Mouse (Mus musculus) frontal cortex, adult (tissue): ENCODE measurements around the gene Ccnyl1.
"Not testable (repeated sequence)": the region's sequence is repeated elsewhere in the genome, so short reads cannot be mapped to it uniquely, and the experiment has no call there.

Source experiments
- ATAC-seq: cut with Nextera tagmentation; 2 replicates; pipeline ENCODE4 v1.9.2; 2017; ENCODE audit warnings: mild to moderate bottlenecking, moderate library complexity, mixed read lengths; ENCODE audit not compliant: low TSS enrichment

Ccnyl1 gene

DNA sequence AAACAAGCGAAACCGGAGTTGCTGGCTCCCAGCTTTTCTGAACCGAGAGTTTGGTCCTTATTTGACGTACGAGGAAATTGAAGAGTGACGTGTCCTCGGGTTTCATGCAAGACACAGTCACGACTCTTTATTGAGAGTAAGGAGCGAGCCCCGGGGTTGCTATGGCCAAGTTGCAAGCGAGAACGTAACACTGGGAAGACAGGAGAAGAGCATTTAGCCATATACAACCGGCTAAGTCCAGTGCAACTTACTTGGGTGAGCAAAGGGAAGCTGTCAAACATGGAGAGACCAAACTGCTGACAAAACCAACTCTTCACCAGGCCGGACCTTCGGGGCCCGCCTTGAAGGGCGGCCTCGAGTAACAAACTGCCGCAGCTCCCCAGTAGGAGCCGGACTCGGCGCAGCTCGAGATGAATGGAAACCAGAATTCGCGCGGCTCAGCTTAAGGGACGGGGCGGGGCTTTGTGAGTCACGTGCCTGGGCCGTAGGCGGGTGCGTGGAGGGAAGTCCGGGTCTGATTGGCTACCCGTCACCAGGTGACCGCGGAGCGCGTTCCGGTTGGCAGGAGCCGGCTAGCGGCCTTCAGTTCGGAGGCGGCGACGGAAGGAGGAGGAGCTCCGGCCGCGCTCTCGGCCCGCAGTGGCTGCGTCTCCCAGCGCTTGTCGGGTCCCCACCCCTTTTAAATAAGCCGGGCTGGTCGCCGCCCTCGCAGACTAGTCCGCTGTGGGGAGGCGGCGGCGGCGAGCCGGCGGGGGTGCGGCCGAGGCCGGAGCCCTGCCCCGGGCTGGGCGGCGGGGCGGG is at the start of gene Ccnyl1:
Gene Ccnyl1, plus strand, starts transcription at position 243 of the 801 bp plus-strand sequence.
- ATAC-seq = peak; percentile 99

DNA sequence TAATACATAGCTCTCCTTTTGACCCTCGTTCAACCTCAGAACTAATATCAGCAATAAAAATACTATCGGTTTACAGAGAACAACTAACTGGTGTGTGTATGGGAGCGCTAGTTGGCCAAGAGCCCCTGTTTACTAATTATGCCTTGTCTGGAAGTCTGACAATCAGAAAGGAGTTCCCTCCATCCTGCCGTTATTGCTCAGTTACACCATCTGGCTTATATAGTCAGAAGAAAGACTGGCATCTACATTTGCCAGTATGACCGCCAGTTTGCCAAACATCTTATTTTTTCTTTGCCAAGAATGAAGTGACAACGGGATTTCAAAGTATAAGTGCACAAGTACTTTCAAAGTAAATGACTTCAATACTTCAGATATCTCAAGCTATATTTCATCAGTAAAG is 49.2 kb upstream of the Ccnyl1 start:
- ATAC-seq = no peak

DNA sequence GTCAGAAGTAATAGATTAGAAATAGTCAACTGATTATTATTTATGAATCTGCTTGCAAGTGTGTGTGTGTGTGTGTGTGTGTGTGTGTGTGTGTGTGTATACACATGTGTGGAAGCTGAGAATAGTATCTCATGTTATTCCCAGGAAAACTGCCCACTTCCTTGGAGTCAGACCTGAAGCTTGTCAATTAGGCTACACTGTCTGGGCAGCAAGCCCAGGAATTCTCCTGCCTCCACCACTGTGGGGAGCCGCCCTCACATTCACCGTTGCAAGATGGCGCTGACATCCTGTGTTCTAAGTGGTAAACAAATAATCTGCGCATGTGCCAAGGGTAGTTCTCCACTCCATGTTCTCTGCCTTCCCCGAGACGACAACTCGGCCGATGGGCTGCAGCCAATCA is 47.7 kb upstream of the Ccnyl1 start:
- not testable (repeated sequence) for ATAC-seq

DNA sequence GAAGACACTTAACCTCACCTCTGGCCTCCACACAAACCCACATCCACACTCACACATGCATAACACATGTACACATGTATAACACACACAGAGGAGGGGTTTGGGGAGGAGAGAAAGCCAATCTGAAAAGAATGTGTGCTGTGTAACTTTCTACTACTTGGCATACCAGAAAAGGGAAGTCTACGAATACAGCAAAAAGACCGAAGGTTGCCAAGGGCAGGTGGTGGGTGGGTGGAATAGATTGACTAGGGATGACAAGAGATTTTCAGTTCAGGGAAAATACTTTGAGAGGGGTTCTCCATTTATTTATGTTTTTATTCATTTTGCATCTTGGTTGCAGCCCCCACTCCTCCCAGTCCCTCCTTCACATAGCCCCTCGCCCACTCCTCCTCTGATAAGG is 45.7 kb upstream of the Ccnyl1 start:
- ATAC-seq = no peak

DNA sequence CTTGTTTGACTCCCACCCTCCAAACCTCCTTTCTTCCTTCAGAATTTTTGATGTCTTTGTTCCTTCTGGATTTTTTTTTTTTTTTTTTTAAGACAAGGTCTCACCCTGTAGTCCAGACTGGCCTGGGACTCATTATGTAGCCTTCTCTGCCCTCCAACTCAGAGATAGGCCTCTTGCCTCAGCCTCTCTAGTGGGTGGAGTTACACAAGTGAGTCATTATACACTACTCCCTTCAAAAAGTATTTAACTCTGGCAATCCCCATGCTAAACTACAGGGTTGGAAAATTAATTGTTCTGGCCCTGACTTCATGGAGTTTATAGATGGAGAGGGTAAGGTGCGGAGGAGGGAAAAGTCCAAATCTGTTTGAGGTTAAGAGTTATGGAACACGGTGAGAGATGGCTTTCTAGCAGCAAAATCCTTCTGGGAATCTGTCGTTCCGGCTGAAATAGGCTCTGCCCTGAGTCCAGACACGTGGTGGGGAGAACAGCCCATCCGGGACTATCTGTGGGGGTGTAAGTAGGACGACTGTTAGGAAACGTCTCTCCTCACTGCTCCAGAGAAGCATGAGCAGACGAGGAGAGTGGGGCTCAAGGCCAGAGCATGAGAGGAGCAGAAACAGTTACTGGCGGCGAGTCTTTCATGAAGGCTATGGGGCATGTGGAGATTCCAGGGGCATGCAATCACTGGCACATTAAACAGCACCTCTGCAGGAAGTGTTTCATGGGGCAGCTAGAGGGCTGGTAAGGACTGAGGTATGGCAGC is 40.7 kb upstream of the Ccnyl1 start:
- peak; percentile 51 for ATAC-seq

DNA sequence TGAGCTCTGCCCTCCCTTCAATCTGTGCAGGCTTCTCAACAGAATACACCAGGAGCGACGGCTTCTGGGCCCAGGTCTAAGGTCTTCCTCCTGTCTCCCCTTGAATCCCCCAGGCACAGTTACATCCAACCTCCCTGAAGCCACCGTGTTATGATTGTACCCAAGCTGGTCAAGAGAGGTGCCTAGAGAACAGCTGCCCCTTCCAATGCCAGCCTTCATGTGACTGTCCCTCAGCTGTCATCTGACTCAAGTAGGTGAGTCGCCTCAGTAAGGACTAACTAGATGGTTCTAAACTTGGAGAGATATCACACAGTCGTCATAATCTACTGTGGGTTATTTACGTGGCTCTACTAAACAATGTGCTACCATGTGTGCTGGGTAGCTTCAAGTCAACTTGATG is 36.6 kb upstream of the Ccnyl1 start:
- no peak for ATAC-seq

DNA sequence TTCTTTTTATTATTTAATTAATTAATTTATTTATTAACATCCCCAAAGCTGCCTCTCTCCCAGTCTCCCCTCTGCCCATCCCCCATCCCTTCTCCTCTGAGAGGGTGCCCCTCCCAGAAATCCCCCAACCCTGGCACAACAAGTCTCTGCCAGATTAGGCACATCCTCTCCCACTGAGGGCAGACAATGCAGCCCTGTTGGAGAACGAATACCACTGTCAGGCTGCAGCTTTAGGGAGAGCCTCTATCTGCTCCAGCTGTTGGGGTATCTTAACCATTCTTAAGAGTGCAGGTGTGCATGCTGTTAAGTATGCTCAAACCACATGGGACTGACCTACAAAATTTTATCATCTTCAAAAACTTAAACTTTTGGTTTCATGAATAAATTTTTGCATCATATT is 34.8 kb upstream of the Ccnyl1 start:
- ATAC-seq = no peak

DNA sequence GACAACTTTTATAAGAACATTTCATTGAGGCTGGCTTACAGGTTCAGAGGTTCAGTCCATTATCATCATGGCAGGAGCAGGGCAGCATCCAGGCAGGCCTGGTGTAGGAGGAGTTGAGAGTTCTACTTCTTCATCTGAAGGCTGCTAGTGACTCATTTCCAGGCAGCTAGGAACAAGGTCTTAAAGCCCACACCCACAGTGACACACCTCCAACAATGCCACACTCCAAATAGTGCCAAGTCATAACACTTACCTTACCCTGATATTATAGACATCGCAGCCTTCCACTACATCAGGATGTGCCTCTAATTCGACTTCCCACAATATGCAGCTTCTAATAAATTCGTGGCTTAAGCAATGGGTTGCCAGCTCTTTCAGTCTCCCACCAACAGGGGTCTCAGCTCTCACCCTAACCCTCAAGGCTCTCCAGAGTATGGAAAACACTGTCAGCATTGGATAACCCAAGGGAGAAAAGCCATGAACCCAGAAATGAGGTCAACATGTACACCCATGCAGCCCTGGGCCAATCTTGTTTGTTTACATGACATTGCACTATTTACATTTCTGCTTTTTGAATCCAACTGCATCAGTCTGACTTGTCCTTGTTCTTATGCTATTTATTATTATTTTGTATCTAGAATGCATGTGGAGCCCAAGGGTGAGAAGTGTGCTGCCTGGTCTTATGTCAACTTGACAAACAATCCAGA is 33.7 kb upstream of the Ccnyl1 start:
- no peak for ATAC-seq

DNA sequence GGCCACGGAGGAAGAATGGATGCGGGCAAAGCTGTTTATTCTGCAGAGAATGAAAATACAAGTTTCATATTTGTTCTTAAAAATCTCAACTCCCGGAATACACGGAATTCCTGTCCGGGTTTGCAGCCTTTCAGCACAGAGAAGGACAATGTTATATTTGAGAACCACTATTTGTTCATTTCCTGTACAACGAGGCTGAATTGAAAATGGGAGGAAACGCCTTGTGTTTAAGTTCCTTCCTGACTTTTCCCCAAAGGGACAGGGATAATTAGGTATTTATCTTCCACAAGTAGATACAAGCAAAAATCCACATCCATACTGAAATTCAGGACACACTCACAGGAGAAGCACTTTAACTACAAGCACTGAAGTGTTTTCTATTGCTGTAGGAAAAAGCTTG is 31.4 kb upstream of the Ccnyl1 start:
- ATAC-seq = no peak

DNA sequence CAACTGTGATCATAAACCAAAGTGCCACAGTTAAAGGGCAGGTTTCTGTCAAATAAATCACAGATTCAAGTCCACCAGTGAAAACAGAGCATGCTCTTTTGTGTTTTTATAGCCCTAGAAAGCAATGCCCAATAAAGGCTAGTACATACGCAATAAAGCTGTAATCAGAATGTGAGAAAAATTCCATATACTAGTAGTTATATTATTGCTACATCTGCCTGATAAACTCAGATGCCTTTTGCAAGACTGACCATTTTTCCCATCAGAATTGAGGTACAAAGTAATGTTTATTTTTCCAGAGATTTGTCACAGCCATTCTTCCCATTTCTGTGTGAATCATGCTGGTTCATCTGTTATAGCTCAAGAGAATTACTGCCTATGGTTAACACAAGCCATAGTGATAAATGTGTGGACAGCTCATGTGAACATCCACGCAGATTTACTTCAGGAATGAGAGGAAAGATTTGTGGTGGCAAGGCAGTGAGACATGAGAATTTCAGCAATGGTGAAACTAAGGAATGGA is 23.1 kb upstream of the Ccnyl1 start:
- no peak for ATAC-seq

DNA sequence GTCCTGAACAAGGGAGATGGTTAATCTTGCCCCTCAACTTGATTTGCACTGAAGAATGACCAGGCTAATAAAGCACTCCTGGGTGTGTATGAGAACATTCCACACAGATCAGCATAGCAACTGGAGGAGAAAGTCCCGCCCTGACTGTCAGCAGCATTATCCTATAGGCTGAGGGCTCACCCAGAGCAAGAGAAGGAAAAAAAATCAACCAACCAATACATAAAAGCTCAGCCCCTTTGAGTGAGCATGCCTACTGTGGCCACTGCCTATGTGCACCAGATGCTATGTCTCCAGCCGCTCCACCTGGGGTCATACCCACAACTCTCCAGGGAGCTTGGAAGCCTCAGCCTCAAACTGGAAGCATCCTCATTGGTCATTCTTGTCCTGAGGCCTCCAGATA is 20.8 kb upstream of the Ccnyl1 start:
- ATAC-seq = no peak

DNA sequence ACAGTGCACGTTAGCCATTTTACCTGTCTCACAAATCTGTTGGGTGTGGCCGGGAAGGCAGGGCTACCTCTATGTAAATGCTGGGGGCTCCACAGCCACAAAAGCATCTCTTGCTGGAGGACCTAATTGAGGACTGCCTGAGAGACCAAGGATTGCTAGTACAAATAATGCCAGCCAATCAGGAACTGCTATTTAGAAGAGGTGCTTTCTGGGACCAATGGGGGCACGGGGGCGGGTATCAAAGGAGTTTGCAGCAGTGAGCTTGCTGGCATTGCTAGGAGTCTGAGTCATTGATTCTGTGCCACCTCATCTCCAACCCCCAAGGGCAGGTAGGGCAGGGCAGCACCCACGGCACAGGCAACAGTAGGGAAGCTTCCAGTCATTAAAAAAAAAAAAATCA is 16.3 kb upstream of the Ccnyl1 start:
- ATAC-seq = no peak

DNA sequence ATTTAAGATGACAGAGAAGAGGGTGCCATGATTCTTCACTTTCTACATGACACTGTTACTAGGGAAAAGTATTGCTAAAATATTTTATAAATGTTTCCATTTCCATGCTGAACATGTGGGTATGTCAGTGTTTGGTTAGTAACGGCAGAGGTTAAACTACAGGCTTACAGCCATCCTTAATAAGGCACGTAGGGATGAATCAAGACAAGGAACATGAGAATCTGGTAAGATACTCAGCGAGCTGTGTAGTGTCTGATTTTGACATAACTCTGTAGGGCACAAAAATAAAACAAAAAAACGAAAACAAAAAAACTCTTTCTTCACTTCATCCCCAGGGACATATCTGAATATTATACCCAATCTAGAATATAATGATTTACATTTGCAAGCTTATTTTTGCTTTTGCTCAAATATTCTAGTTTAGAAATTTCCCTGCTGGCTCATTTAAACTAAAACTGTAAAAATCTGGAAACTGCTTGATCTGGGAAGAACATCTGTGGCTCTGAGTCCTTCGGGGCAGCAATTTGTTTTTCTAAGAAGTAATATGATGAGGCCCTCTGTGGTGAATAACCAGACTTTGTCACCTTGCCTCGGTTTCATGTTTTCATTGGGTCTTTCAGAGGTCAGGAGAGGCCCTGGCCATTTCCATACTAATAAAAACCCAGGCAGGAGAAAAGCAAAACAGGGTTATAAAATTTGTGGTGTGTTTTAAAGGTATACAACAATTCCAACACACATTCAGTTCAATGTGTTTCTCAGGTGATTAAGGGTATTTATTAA is 14.0 kb upstream of the Ccnyl1 start:
- ATAC-seq = no peak

DNA sequence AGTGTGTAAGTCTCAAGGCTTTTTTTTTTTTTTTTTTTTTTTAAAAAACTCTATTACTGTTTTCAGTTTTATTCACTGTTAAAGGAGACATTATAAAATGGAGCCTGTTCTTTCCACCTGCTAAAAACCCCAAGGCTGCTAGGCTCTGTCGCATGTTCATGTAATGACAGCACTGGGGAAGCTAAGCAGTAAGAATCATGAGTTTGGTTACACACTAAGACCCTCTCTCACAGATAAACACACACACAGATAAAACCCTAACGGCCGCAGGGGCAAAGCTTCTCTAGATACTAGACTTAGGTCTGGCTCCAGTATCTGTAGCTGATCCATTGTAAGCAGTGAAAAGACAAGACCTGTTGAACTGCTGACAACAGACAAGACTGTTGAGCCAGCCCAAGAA is 8.8 kb upstream of the Ccnyl1 start:
- ATAC-seq = no peak

DNA sequence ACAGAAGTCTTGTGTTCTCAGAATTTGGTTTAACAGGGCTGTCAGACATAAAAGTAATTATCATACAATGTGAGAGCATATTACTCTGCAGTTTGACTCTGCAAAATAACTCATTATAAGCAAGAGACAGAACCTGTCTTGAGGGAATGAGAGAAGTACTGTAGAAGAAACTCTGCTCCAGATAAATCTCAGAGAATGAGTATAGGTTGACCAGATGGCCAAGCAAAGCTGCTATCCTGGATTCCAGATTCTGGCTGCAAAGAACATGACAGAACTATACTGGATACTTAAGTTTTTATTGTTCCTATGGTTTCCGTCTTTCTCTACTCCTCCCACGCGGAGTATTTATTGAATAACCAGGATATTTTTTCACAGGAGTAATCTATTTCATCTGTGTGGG is 7.2 kb upstream of the Ccnyl1 start:
- peak; percentile 95 for ATAC-seq

DNA sequence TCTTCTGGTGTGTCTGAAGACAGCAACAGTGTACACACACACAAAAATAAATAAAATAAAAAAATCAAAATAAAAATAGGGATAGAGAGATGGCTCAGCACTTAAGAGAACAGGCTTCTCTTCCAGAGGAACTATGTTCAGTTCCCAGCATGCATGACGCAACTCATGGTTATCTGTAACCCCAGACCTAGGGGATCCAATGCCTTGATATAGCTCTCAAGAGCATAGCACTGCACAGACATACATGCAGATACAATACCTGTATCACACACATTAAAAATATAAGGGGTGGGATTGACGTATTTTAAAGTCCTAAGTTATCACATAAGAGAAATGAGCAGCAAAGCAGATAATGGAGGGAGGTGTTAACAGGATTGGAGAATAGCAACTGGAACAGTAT is 5.8 kb upstream of the Ccnyl1 start:
- ATAC-seq = no peak

DNA sequence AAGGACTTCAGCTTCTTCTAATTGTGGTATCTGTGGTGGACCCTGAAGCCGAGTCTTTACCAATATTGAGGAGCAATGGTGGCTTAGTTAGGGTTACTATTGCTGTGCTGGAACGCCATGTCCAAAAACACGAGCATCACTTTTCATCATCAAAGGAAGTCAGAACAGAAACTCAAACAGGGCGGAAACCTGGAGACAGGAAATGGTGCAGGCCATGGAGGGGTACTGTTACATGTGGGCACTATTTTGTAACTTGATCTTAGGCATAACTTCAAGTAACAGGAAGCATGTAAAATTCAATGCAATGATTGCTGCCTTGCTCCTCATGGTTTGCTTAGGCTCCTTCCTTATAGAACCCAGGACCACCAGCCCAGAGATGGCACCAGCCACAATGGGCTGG is 2.2 kb upstream of the Ccnyl1 start:
- no peak for ATAC-seq

DNA sequence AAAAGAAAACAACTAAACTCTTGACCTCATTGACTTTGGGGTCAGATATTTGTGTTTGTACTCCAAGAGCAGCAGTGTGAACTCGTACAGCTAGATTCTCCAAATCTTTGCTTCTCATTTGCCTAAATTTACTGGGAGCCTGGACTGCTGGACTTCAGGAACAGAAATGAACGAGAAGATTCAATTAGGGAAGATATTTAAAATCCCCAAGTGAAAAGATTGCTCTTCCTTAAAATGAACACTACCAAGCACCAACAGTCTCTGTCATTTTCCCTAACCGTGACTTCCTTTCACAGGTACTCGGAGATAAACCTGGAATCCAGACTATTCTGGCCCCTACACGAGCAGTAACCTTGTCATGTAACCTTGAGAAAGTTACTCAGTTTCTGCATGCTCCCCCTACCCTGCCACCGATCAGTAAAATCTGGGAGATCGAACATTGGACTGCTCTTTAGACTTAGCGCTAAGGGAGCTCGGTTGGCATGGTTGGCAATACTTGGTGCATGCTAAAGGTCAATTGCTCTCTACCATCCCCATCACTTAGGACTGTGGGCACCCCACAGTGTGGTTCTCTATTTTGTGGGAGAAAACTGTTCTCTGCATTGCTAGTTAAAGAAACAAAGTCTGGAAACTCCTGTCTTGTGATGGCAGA is 568 bp upstream of the Ccnyl1 start:
- no peak for ATAC-seq

DNA sequence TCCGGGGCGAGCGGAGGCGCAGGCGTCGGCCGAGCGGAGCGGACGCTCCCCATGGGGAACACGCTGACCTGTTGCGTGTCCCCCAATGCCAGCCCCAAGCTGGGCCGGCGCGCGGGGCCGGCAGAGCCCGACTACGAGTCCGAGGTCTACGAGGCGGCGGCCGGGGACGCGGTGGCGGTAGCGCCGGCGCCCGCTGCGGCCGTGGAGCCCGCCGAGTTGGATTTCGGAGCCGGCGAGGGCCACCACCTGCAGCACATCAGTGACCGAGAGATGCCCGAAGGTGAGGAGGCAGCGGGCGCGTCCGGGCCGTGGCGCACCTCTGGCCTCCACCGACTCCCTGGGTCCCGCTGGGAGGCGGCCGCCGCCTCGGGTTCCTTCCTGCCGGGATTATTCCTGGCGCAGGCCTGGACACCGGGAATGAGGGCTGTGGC is 881 bp downstream of the Ccnyl1 start:
- ATAC-seq = peak; percentile 10; the same call in 1 of the 2 replicates

DNA sequence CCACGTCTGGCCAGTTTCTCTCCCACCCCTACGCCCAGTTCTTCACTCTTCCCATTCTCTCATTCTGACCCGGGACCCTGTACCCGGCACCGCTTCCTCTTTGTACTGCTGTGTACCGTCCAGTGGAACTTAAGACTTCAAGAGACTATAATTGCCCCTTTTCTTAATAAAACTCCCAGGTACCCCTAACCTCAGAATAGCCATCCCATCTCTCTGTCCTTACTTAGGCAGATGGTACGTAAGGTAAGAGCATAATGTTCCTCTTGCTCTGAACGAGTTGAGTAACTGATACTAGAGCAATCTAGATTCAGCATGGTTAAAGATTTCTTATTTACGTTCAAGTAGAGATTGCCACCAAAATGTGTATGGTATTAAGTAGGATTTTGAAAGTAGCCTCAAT is 1.3 kb downstream of the Ccnyl1 start:
- ATAC-seq = no peak

DNA sequence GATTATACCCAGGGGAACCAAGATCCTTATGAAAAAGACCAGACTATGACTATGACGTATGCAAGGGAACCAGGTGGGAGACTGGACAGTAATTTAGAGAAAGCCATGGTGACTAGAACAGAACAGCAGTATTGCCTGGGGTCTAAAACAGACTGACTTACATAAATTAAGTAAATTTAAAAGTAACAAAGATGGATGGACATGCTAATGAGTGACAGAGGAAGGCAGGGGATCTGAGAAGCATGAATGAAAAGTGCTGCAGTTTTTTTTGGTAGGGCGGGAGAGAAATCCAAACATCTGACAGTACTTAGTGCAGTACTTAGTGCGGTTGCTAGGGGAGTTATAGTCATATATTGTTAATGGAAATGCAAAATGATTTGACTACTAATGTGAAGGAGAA is 4.9 kb downstream of the Ccnyl1 start:
- no peak for ATAC-seq
